Mouse (Mus musculus): ENCODE data around the gene Nudt17.
A peak's percentile ranks its signal among the peaks of the same experiment; 100 is the strongest.

DNA sequence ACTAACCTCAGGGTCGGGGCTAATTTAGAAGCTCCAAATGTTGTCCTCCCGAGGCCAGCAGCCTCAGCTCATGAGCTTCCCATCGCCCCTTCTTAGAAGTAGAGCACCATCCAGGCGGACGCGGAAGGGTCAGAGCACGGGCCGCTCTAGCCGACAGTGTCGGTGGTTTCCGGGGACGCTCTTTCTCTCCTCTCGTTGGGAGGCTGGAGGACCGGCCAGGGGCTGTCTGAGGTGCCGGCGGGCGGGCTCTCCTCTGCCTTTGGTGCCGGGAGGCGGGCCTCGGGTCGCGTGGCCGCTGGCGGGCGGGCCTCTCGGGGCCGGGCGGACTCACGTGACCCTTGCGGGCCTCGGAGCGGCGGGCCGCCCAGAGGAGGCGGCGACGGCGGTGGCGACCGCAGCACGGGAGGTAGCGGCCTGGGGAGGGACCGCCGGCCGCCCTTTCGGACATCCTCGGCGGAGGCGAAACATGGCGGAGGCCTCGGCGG is 19.0 kb upstream of the Nudt17 start, which contains the start of the genes Polr3c and Rnf115:
- no peak for TF ChIP-seq CTCF (IDR thresholded peaks at IDR 0.05; ENCODE audit: extremely low read depth, insufficient read depth, insufficient read length, insufficient replicate concordance)
- peak; percentile 53; the same call in 1 of the 2 replicates for TF ChIP-seq POLR2A (IDR thresholded peaks at IDR 0.05; ENCODE audit: low read depth, low read length)
